Mouse (Mus musculus): ENCODE measurements around the gene Dync1h1. TPM values are rescaled to one million over a fixed set of nuclear protein-coding genes. Genes with fewer than 3 reads are reported as not detected.
A peak's percentile ranks its signal among the peaks of the same experiment; 100 is the strongest.
"Not testable (repeated sequence)": the region's sequence is repeated elsewhere in the genome, so short reads cannot be mapped to it uniquely, and the experiment has no call there.

Dync1h1 gene
- polyA plus RNA-seq, 2 experiments = 12.4 to 27.3 TPM

GRCm38 (mm10) chr12:110702556-110702955 is 101.3 kb downstream of the Dync1h1 start, which contains the start of gene Hsp90aa1:
Gene Hsp90aa1, minus strand, starts transcription at chr12:110702728.
- Histone ChIP-seq H3K27me3 (ENCODE audit: control insufficient read depth, insufficient read depth, low read length) (no peaks in the 10 kb centered on the region), H3K36me3 (replicated peaks; ENCODE audit: control insufficient read depth, insufficient read depth, low read depth) (no peaks in the 10 kb centered on the region), H3K4me1 (replicated peaks; ENCODE audit: control insufficient read depth in 2 of 2, insufficient read depth in 2 of 2, low read length in 1 of 2) (peaks cover 31 to 53% of the 10 kb centered on the region in 2 experiments), H3K9ac (replicated peaks) (peak within 1 kb of the TSS; percentile 40), H3K4me3 (ENCODE audit: insufficient read depth in 1 of 2, low read depth in 2 of 2, low read length in 2 of 2) (no peak within 1 kb of the TSS), H3K27ac (peak within 1 kb of the TSS; percentile 50), H3K4me2 (ENCODE audit: low read depth) (no peak within 1 kb of the TSS), H3K9me3 (ENCODE audit: control insufficient read depth, low read length) (no peaks in the 10 kb centered on the region)
- DNase-seq (ENCODE audit: low read depth in 3 of 3, low spot score in 3 of 3) (no peak), ATAC-seq (ENCODE audit: insufficient read depth) (no peak)
- 49% methylated on average over 4 of the region's 4 CpGs for WGBS (ENCODE audit: insufficient replicate concordance)
- TF ChIP-seq EP300 (IDR thresholded peaks at IDR 0.05; ENCODE audit: low read depth) (no peak), CTCF (IDR thresholded peaks at IDR 0.05; ENCODE audit: low read depth) (no peak)

DNA sequence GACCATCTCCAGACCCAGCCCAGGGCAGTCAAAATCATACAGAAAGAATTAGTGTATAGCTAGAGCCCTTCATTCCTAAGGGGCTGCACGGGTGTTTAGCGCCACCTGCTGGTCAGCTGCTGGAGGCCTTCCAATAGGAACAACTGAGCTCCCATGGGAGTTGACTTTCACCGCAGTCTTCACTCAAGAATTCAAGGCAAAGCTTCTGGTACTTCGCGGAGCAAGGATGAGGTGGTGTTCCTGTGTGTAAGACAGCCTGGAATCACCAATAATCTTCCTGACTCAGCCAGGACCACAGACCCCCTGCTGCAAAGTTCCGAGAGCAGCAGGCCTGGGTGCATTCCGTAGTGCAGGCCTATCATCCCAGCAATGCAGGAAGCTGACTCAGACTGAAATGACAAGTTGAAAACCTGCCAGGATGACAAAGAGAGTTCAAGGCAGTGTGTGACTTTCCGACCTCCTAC is 101.8 kb downstream of the Dync1h1 start:
- peaks cover 26 to 48% of the 10 kb centered on the region in 2 experiments for H3K4me1 ChIP-seq (replicated peaks; ENCODE audit: control insufficient read depth in 2 of 2, insufficient read depth in 2 of 2, low read length in 1 of 2)

DNA sequence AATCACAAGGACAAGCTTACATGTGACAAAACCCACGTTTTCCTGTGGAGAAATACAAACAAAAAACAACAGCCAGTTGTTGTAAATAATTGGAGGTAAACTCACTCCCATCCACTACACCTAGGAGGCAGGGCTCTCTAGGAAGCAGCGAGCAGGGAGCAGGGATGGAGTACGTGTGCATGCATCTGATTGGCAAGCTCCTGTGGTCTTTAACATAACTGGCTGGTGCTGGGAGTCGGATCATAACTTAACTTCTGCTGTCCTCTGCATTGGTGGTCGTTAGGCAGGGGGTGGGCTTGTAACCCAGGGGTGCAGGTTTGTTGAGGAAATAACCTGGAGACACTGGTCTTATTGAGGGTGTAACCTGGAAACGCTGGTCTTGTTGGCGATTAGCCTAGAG is 102.4 kb downstream of the Dync1h1 start:
- H3K4me3 ChIP-seq (ENCODE audit: insufficient read depth in 1 of 2, low read depth in 2 of 2, low read length in 2 of 2) = no peak overlapping the region
- DNase-seq (ENCODE audit: low read depth in 3 of 3, low spot score in 3 of 3) (no peak), ATAC-seq (ENCODE audit: insufficient read depth) (no peak)
- H3K27ac ChIP-seq = no peak overlapping the region
- WGBS (ENCODE audit: insufficient replicate concordance) = 61% methylated on average over 7 of the region's 7 CpGs
- H3K9me3 ChIP-seq (ENCODE audit: control insufficient read depth, low read length) = no peaks in the 10 kb centered on the region
- H3K4me1 ChIP-seq (replicated peaks; ENCODE audit: control insufficient read depth in 2 of 2, insufficient read depth in 2 of 2, low read length in 1 of 2) = peaks cover 20 to 41% of the 10 kb centered on the region in 2 experiments
- H3K27me3 ChIP-seq (ENCODE audit: control insufficient read depth, insufficient read depth, low read length) = no peaks in the 10 kb centered on the region
- no peak overlapping the region for H3K4me2 ChIP-seq (ENCODE audit: low read depth)
- H3K9ac ChIP-seq (replicated peaks) = no peak overlapping the region
- no peaks in the 10 kb centered on the region for H3K36me3 ChIP-seq (replicated peaks; ENCODE audit: control insufficient read depth, insufficient read depth, low read depth)
- TF ChIP-seq CTCF (IDR thresholded peaks at IDR 0.05; ENCODE audit: low read depth) (no peak), EP300 (IDR thresholded peaks at IDR 0.05; ENCODE audit: low read depth) (no peak)

More for the DNA sequence above, 101.8 kb downstream of the Dync1h1 start:
- Histone ChIP-seq H3K4me3 (ENCODE audit: insufficient read depth in 1 of 2, low read depth in 2 of 2, low read length in 2 of 2) (no peak overlapping the region), H3K27ac (no peak overlapping the region), H3K27me3 (ENCODE audit: control insufficient read depth, insufficient read depth, low read length) (no peaks in the 10 kb centered on the region), H3K9ac (replicated peaks) (no peak overlapping the region), H3K36me3 (replicated peaks; ENCODE audit: control insufficient read depth, insufficient read depth, low read depth) (no peaks in the 10 kb centered on the region), H3K4me2 (ENCODE audit: low read depth) (no peak overlapping the region), H3K9me3 (ENCODE audit: control insufficient read depth, low read length) (no peaks in the 10 kb centered on the region)
- DNase-seq (ENCODE audit: low read depth in 3 of 3, low spot score in 3 of 3) (peak in 1 of 3 experiments; percentile 68), ATAC-seq (ENCODE audit: insufficient read depth) (no peak)
- peak; percentile 98 for TF ChIP-seq CTCF (IDR thresholded peaks at IDR 0.05; ENCODE audit: low read depth)
- TF ChIP-seq EP300 (IDR thresholded peaks at IDR 0.05; ENCODE audit: low read depth) = no peak
- WGBS (ENCODE audit: insufficient replicate concordance) = 26% methylated on average over 8 of the region's 8 CpGs

- H3K36me3 ChIP-seq (replicated peaks; ENCODE audit: control insufficient read depth, insufficient read depth, low read depth); H3K9me3 ChIP-seq (ENCODE audit: control insufficient read depth, low read length); H3K4me3 ChIP-seq (ENCODE audit: insufficient read depth in 1 of 2, low read depth in 2 of 2, low read length in 2 of 2); H3K9ac ChIP-seq (replicated peaks); DNase-seq (ENCODE audit: low read depth in 3 of 3, low spot score in 3 of 3); H3K4me2 ChIP-seq (ENCODE audit: low read depth); H3K27me3 ChIP-seq (ENCODE audit: control insufficient read depth, insufficient read depth, low read length); ATAC-seq (ENCODE audit: insufficient read depth); H3K27ac ChIP-seq: not testable (repeated sequence)
- WGBS (ENCODE audit: insufficient replicate concordance) = 78% methylated on average over 4 of the region's 4 CpGs
- peaks cover 9 to 24% of the 10 kb centered on the region in 2 experiments for H3K4me1 ChIP-seq (replicated peaks; ENCODE audit: control insufficient read depth in 2 of 2, insufficient read depth in 2 of 2, low read length in 1 of 2)
Observed at GRCm38 (mm10) chr12:110705419-110705818, 104.2 kb downstream of the Dync1h1 start.

- Histone ChIP-seq H3K4me3 (ENCODE audit: insufficient read depth in 1 of 2, low read depth in 2 of 2, low read length in 2 of 2) (peak overlapping the region; percentile 49 to 60), H3K27ac (peak overlapping the region; percentile 4), H3K36me3 (replicated peaks; ENCODE audit: control insufficient read depth, insufficient read depth, low read depth) (no peaks in the 10 kb centered on the region), H3K9me3 (ENCODE audit: control insufficient read depth, low read length) (no peaks in the 10 kb centered on the region), H3K4me2 (ENCODE audit: low read depth) (peak overlapping the region; percentile 70), H3K4me1 (replicated peaks; ENCODE audit: control insufficient read depth in 2 of 2, insufficient read depth in 2 of 2, low read length in 1 of 2) (peaks cover 2 to 13% of the 10 kb centered on the region in 2 experiments; a peak in 3 of 4 replicates), H3K9ac (replicated peaks) (peak overlapping the region; percentile 64), H3K27me3 (ENCODE audit: control insufficient read depth, insufficient read depth, low read length) (no peaks in the 10 kb centered on the region)
- TF ChIP-seq EP300 (IDR thresholded peaks at IDR 0.05; ENCODE audit: low read depth) (0 out of 2 replicates have a peak, but pooled peaks have one; percentile 10), CTCF (IDR thresholded peaks at IDR 0.05; ENCODE audit: low read depth) (peak; percentile 48)
- ATAC-seq (ENCODE audit: insufficient read depth) = peak; percentile 72
- 1% methylated on average over 27 of the region's 27 CpGs for WGBS (ENCODE audit: insufficient replicate concordance)
- DNase-seq (ENCODE audit: low read depth in 3 of 3, low spot score in 3 of 3) = peak in 1 of 3 experiments; percentile 65
Observed at GRCm38 (mm10) chr12:110706337-110707231, 105.3 kb downstream of the Dync1h1 start.

Measured in liver, embryonic 14.5 days (tissue).